Mouse (Mus musculus): ENCODE data around the gene Nr4a3. TPM values are rescaled to one million over a fixed set of nuclear protein-coding genes. Genes with fewer than 3 reads are reported as not detected.
A peak's percentile ranks its signal among the peaks of the same experiment; 100 is the strongest.

Nr4a3 gene
- polyA plus RNA-seq, 1 experiment from 2014 or later: 1.0 TPM

- peak; percentile 84 for ATAC-seq (ENCODE audit: insufficient number of reproducible peaks, insufficient read depth, low FRiP score, low TSS enrichment, low read depth)
- peaks cover 45% of the 10 kb centered on the region for H3K4me1 ChIP-seq
- peak overlapping the region; percentile 95 for H3K27ac ChIP-seq
- H3K4me2 ChIP-seq: peak overlapping the region; percentile 98
- WGBS: under 1% methylated on average over 103 of the region's 105 CpGs
- H3K9me3 ChIP-seq: no peaks in the 10 kb centered on the region
- peak overlapping the region; percentile 65 for H3K4me3 ChIP-seq
- H3K36me3 ChIP-seq: no peaks in the 10 kb centered on the region
- H3K9ac ChIP-seq: peak overlapping the region; percentile 84
- H3K27me3 ChIP-seq: peaks cover 20% of the 10 kb centered on the region
Measured at GRCm38 (mm10) chr4:48042786-48043701, 1.9 kb upstream of the Nr4a3 start.

GRCm38 (mm10) chr4:48044141-48044490 lies 837 bp upstream of the Nr4a3 start:
- Histone ChIP-seq H3K27ac (peak overlapping the region; percentile 77; the same call in 1 of the 2 replicates), H3K4me1 (peaks cover 47% of the 10 kb centered on the region), H3K36me3 (no peaks in the 10 kb centered on the region), H3K9ac (peak overlapping the region; percentile 76), H3K4me3 (peak overlapping the region; percentile 65), H3K9me3 (no peaks in the 10 kb centered on the region), H3K27me3 (peaks cover 31% of the 10 kb centered on the region), H3K4me2 (peak overlapping the region; percentile 98)
- ATAC-seq (ENCODE audit: insufficient number of reproducible peaks, insufficient read depth, low FRiP score, low TSS enrichment, low read depth): no peak
- WGBS: under 1% methylated on average over 11 of the region's 11 CpGs

- WGBS: under 1% methylated on average over 42 of the region's 42 CpGs
- Histone ChIP-seq H3K4me3 (peak overlapping the region; percentile 65), H3K27ac (peak overlapping the region; percentile 77; the same call in 1 of the 2 replicates), H3K36me3 (no peaks in the 10 kb centered on the region), H3K9me3 (no peaks in the 10 kb centered on the region), H3K4me2 (peak overlapping the region; percentile 98), H3K27me3 (peaks cover 43% of the 10 kb centered on the region), H3K4me1 (peaks cover 47% of the 10 kb centered on the region), H3K9ac (peak overlapping the region; percentile 76)
- no peak for ATAC-seq (ENCODE audit: insufficient number of reproducible peaks, insufficient read depth, low FRiP score, low TSS enrichment, low read depth)
Measured at GRCm38 (mm10) chr4:48045281-48045720, 348 bp downstream of the Nr4a3 start.

GRCm38 (mm10) chr4:48045721-48046460 lies 938 bp downstream of the Nr4a3 start:
- Histone ChIP-seq H3K9ac (peak overlapping the region; percentile 76), H3K36me3 (no peaks in the 10 kb centered on the region), H3K4me2 (peak overlapping the region; percentile 98), H3K27me3 (peaks cover 49% of the 10 kb centered on the region), H3K4me3 (peak overlapping the region; percentile 65), H3K9me3 (no peaks in the 10 kb centered on the region), H3K27ac (0 out of 2 replicates have a peak overlapping the region, but pooled peaks have one; percentile 77), H3K4me1 (peaks cover 47% of the 10 kb centered on the region)
- WGBS: under 1% methylated on average over 39 of the region's 39 CpGs
- no peak for ATAC-seq (ENCODE audit: insufficient number of reproducible peaks, insufficient read depth, low FRiP score, low TSS enrichment, low read depth)

- H3K9me3 ChIP-seq: no peaks in the 10 kb centered on the region
- H3K36me3 ChIP-seq: no peaks in the 10 kb centered on the region
- H3K27ac ChIP-seq: no peak overlapping the region
- under 1% methylated on average over 20 of the region's 20 CpGs for WGBS
- peaks cover 55% of the 10 kb centered on the region for H3K27me3 ChIP-seq
- peak overlapping the region; percentile 98 for H3K4me2 ChIP-seq
- H3K4me1 ChIP-seq: peaks cover 48% of the 10 kb centered on the region
- H3K9ac ChIP-seq: peak overlapping the region; percentile 76
- ATAC-seq (ENCODE audit: insufficient number of reproducible peaks, insufficient read depth, low FRiP score, low TSS enrichment, low read depth): no peak
- H3K4me3 ChIP-seq: peak overlapping the region; percentile 65
Measured at GRCm38 (mm10) chr4:48046461-48046901, 1.5 kb downstream of the Nr4a3 start.

- Histone ChIP-seq H3K4me2 (peak overlapping the region; percentile 98), H3K36me3 (no peaks in the 10 kb centered on the region; the same call in 1 of the 2 replicates), H3K4me1 (peaks cover 48% of the 10 kb centered on the region), H3K9me3 (no peaks in the 10 kb centered on the region), H3K9ac (peak overlapping the region; percentile 76), H3K27ac (no peak overlapping the region), H3K27me3 (peaks cover 63% of the 10 kb centered on the region), H3K4me3 (peak overlapping the region; percentile 65)
- 2% methylated on average over 33 of the region's 33 CpGs for WGBS
- no peak for ATAC-seq (ENCODE audit: insufficient number of reproducible peaks, insufficient read depth, low FRiP score, low TSS enrichment, low read depth)
Measured at GRCm38 (mm10) chr4:48047136-48047765, 2.3 kb downstream of the Nr4a3 start.

- under 1% methylated on average over 30 of the region's 30 CpGs for WGBS
- Histone ChIP-seq H3K9ac (peak overlapping the region; percentile 76), H3K4me1 (peaks cover 48% of the 10 kb centered on the region), H3K27ac (no peak overlapping the region), H3K4me2 (peak overlapping the region; percentile 98), H3K36me3 (no peaks in the 10 kb centered on the region; the same call in 1 of the 2 replicates), H3K27me3 (peaks cover 69% of the 10 kb centered on the region), H3K4me3 (peak overlapping the region; percentile 65), H3K9me3 (no peaks in the 10 kb centered on the region)
- no peak for ATAC-seq (ENCODE audit: insufficient number of reproducible peaks, insufficient read depth, low FRiP score, low TSS enrichment, low read depth)
Measured at GRCm38 (mm10) chr4:48047766-48048371, 2.9 kb downstream of the Nr4a3 start.

- ATAC-seq (ENCODE audit: insufficient number of reproducible peaks, insufficient read depth, low FRiP score, low TSS enrichment, low read depth): no peak
- WGBS: 3% methylated on average over 35 of the region's 35 CpGs
- Histone ChIP-seq H3K4me1 (peaks cover 48% of the 10 kb centered on the region), H3K9ac (0 out of 2 replicates have a peak overlapping the region, but pooled peaks have one; percentile 76), H3K27ac (no peak overlapping the region), H3K4me2 (peak overlapping the region; percentile 98), H3K36me3 (no peaks in the 10 kb centered on the region; the same call in 1 of the 2 replicates), H3K4me3 (peak overlapping the region; percentile 65), H3K27me3 (peaks cover 77% of the 10 kb centered on the region), H3K9me3 (no peaks in the 10 kb centered on the region)
Measured at GRCm38 (mm10) chr4:48048456-48049315, 3.7 kb downstream of the Nr4a3 start.

GRCm38 (mm10) chr4:48050020-48050419 lies 5.1 kb downstream of the Nr4a3 start:
- Histone ChIP-seq H3K36me3 (no peaks in the 10 kb centered on the region; the same call in 1 of the 2 replicates), H3K4me3 (no peak overlapping the region), H3K9me3 (no peaks in the 10 kb centered on the region), H3K27me3 (peaks cover 85% of the 10 kb centered on the region), H3K4me2 (no peak overlapping the region), H3K9ac (no peak overlapping the region), H3K27ac (no peak overlapping the region), H3K4me1 (peaks cover 45% of the 10 kb centered on the region)
- ATAC-seq (ENCODE audit: insufficient number of reproducible peaks, insufficient read depth, low FRiP score, low TSS enrichment, low read depth): no peak
- 63% methylated on average over 3 of the region's 3 CpGs for WGBS

- Histone ChIP-seq H3K9ac (no peak overlapping the region), H3K27me3 (peaks cover 86% of the 10 kb centered on the region), H3K4me2 (no peak overlapping the region), H3K9me3 (no peaks in the 10 kb centered on the region), H3K4me1 (peaks cover 43% of the 10 kb centered on the region), H3K36me3 (no peaks in the 10 kb centered on the region; the same call in 1 of the 2 replicates), H3K4me3 (no peak overlapping the region), H3K27ac (no peak overlapping the region)
- WGBS: 39% methylated on average over 5 of the region's 5 CpGs
- ATAC-seq (ENCODE audit: insufficient number of reproducible peaks, insufficient read depth, low FRiP score, low TSS enrichment, low read depth): no peak
Measured at GRCm38 (mm10) chr4:48050442-48050841, 5.5 kb downstream of the Nr4a3 start.

Measured in embryonic facial prominence, embryonic 13.5 days (tissue).